Mouse (Mus musculus): Measurements from ENCODE around the gene Krt90. TPM values are rescaled to one million over a fixed set of nuclear protein-coding genes. Genes with fewer than 3 reads are reported as not detected.
"Not testable (repeated sequence)": the region's sequence is repeated elsewhere in the genome, so short reads cannot be mapped to it uniquely, and the experiment has no call there.

Krt90 gene
- total and polyA plus RNA-seq, 3 experiments = not detected

DNA sequence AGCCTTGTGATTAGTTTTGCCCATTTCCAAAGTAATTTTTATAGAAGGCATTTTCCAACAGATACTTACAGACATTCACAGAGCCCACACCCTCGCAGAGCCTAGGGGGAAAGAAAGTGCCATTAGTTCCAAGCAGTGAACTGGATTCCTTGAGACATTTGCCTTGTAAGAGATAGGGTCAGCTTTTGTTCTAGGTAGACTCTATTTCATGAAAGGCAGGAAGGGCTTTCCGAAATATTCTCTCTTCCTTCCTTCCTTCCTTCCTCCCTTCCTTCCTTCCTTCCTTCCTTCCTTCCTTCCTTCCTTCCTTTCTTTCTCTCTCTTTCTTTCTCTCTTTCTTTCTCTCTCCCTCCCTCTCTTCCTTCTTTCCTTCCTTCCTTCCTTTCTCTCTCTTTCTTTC lies 45.6 kb downstream of the Krt90 start, which contains the start of gene Gm49425:
Gene Gm49425, minus strand, starts transcription at position 101 of the 400 bp plus-strand sequence.
- not testable (repeated sequence) for DNase-seq

GRCm38 (mm10) chr15:101508247-101508646 lies 54.5 kb downstream of the Krt90 start:
- no peak for DNase-seq

DNA sequence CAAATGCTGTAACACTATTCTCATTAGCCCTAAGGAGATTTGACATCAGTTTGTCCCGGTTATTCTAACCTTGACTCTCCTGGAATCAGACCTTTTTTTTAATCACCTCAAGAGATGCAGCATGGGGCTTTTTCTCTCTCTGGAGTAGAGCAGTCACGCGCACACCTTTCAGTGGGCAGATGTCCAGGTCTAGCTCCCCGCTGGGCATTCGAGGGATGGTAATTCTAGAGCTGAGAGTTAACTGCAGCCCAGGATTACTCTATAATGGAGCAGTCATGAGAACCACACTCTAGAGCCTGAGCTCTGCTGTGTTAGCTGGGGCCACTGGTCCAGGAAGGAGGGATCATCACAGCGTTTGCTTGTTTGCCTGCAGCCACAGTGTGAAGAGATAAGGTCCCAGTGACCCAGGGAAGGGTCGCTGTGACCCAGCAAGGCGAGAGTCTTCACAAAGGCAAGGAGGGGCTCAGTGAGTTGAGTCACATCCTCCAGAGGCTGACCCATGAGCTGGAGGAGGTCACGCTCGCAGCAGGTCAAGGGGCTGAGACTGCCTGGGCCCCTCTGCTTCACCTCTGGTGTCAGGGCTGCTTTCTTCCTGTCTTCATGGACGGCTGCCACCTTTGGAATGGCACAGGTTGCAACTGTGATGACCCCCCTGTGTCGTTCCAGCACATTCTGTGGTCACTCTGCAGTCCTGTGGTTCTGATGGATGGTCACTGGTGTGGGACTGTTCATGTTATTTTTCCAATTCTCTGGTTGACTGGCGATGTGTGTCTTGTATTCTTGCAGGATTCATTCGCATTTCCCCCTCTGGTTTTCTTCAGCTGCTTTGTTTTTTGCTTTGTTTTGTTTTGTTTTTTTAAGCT lies 55.6 kb downstream of the Krt90 start:
- DNase-seq = no peak

Small RNA genes within 50 kb of the gene (microRNA-seq; reads per million reads assigned to microRNA genes)
- gene Gm44393 (0 reads per million in 2 experiments), gene Gm44460 (0 reads per million in 2 experiments)

Other genes starting within 250 kb of the Krt90 start
- gene Krt80, start 192.8 kb downstream of the Krt90 start, total RNA-seq (2021) = 1 to 10 TPM; 3.6 TPM
- gene Krt80, start 192.8 kb downstream of the Krt90 start, polyA plus RNA-seq (2012; rRNA removed) = 1.9 and 2.3 TPM in 2 replicates
- 1 to 10 TPM; 2.1 to 3.2 TPM for gene Krt7, start 151.9 kb downstream of the Krt90 start, total RNA-seq (2021)
- 0.76 and 1.2 TPM in 2 replicates for gene Krt7, start 151.9 kb downstream of the Krt90 start, polyA plus RNA-seq (2012; rRNA removed)
- gene Krt87, start 124.1 kb downstream of the Krt90 start, total RNA-seq (2021) = not detected
- gene Krt87, start 124.1 kb downstream of the Krt90 start, polyA plus RNA-seq (2012; rRNA removed) = 0.04 TPM in 1 of 2 replicates, not detected in the other
- gene Krt88, start 115.2 kb downstream of the Krt90 start, total RNA-seq (2021) = not detected
- not detected in 2 replicates for gene Krt88, start 115.2 kb downstream of the Krt90 start, polyA plus RNA-seq (2012; rRNA removed)
- not detected for gene Krt81, start 99.2 kb downstream of the Krt90 start, total RNA-seq (2021)
- not detected in 2 replicates for gene Krt81, start 99.2 kb downstream of the Krt90 start, polyA plus RNA-seq (2012; rRNA removed)
- gene Krt86, start 89.5 kb downstream of the Krt90 start, total RNA-seq (2021) = not detected
- gene Krt86, start 89.5 kb downstream of the Krt90 start, polyA plus RNA-seq (2012; rRNA removed) = not detected in 2 replicates
- not detected for gene Krt83, start 71.4 kb downstream of the Krt90 start, total RNA-seq (2021)
- gene Krt83, start 71.4 kb downstream of the Krt90 start, polyA plus RNA-seq (2012; rRNA removed) = 0.12 TPM in 1 of 2 replicates, not detected in the other
- not detected for gene Gm49425, start 45.7 kb downstream of the Krt90 start, total RNA-seq (2021)
- gene Gm49425, start 45.7 kb downstream of the Krt90 start, polyA plus RNA-seq (2012; rRNA removed) = not detected in 2 replicates
- gene Krt84, start 30.1 kb downstream of the Krt90 start, total RNA-seq (2021) = not detected
- not detected in 2 replicates for gene Krt84, start 30.1 kb downstream of the Krt90 start, polyA plus RNA-seq (2012; rRNA removed)
- not detected for gene Krt82, start 12.3 kb downstream of the Krt90 start, total RNA-seq (2021)
- gene Krt82, start 12.3 kb downstream of the Krt90 start, polyA plus RNA-seq (2012; rRNA removed) = not detected in 2 replicates
- gene Krt75, start 11.0 kb upstream of the Krt90 start, total RNA-seq (2021) = not detected
- not detected in 2 replicates for gene Krt75, start 11.0 kb upstream of the Krt90 start, polyA plus RNA-seq (2012; rRNA removed)
- not detected for gene Gm5414, start 65.2 kb upstream of the Krt90 start, total RNA-seq (2021)
- gene Gm5414, start 65.2 kb upstream of the Krt90 start, polyA plus RNA-seq (2012; rRNA removed) = not detected in 2 replicates
- not detected for gene Gm5478, start 84.4 kb upstream of the Krt90 start, total RNA-seq (2021)
- gene Gm5478, start 84.4 kb upstream of the Krt90 start, polyA plus RNA-seq (2012; rRNA removed) = not detected in 2 replicates
- gene Krt6b, start 117.3 kb upstream of the Krt90 start, total RNA-seq (2021) = not detected
- gene Krt6b, start 117.3 kb upstream of the Krt90 start, polyA plus RNA-seq (2012; rRNA removed) = not detected in 2 replicates
- not detected for gene Krt6a, start 131.4 kb upstream of the Krt90 start, total RNA-seq (2021)
- not detected in 2 replicates for gene Krt6a, start 131.4 kb upstream of the Krt90 start, polyA plus RNA-seq (2012; rRNA removed)
- gene Krt5, start 149.9 kb upstream of the Krt90 start, total RNA-seq (2021) = not detected
- 0.06 TPM in 1 of 2 replicates, not detected in the other for gene Krt5, start 149.9 kb upstream of the Krt90 start, polyA plus RNA-seq (2012; rRNA removed)
- not detected for gene Krt71, start 180.2 kb upstream of the Krt90 start, total RNA-seq (2021)
- gene Krt71, start 180.2 kb upstream of the Krt90 start, polyA plus RNA-seq (2012; rRNA removed) = not detected in 2 replicates
- not detected for gene Krt72, start 223.5 kb upstream of the Krt90 start, total RNA-seq (2021)
- gene Krt72, start 223.5 kb upstream of the Krt90 start, polyA plus RNA-seq (2012; rRNA removed) = not detected in 2 replicates
- gene Krt73, start 239.4 kb upstream of the Krt90 start, total RNA-seq (2021) = not detected
- gene Krt73, start 239.4 kb upstream of the Krt90 start, polyA plus RNA-seq (2012; rRNA removed) = not detected in 2 replicates